Mouse (Mus musculus): ENCODE measurements around the gene Zfp398.

- TF ChIP-seq CTCF (IDR thresholded peaks at IDR 0.05; ENCODE audit: extremely low read depth, insufficient read length, insufficient replicate concordance, low read depth, low read length): no peak
- TF ChIP-seq POLR2A (IDR thresholded peaks at IDR 0.05; ENCODE audit: low read depth, low read length): no peak
These were observed 41.6 kb downstream of the Zfp398 start, which contains the start of gene Zfp282 for GRCm38 (mm10) chr6:47877058-47877457.

Measured in small intestine, adult 2 months (tissue).